Mouse (Mus musculus) liver, adult 2 months (tissue): ENCODE measurements around the gene Anxa2.

Source experiments
- CTCF ChIP-seq: fragments of 200-500 bp; IDR thresholded peaks from 2 replicates; pipeline ENCODE4 v1.5.1; 2011; ENCODE audit warnings: low read depth, low read length, control low read depth
- POLR2A ChIP-seq: fragments of 200-500 bp; IDR thresholded peaks from 2 replicates; pipeline ENCODE4 v1.6.1; 2011; ENCODE audit warnings: low read length, control low read depth; ENCODE audit not compliant: insufficient read depth; ENCODE audit errors: extremely low read depth

GRCm38 (mm10) chr9:69480344-69480743 lies 26.9 kb downstream of the Anxa2 start:
- peak; percentile 55 for TF ChIP-seq CTCF
- no peak for TF ChIP-seq POLR2A
